Mouse (Mus musculus) liver, embryonic 14.5 days (tissue): ENCODE data around the gene Smarcd2.

Experiments used
- CTCF ChIP-seq: IDR thresholded peaks from 2 replicates; pipeline ENCODE4 v1.5.1; 2016; ENCODE audit warnings: antibody characterized with exemption, low read depth, control low read depth
- EP300 ChIP-seq: IDR thresholded peaks from 2 replicates; pipeline ENCODE4 v1.6.1; 2016; ENCODE audit warnings: antibody characterized with exemption, low read depth

DNA sequence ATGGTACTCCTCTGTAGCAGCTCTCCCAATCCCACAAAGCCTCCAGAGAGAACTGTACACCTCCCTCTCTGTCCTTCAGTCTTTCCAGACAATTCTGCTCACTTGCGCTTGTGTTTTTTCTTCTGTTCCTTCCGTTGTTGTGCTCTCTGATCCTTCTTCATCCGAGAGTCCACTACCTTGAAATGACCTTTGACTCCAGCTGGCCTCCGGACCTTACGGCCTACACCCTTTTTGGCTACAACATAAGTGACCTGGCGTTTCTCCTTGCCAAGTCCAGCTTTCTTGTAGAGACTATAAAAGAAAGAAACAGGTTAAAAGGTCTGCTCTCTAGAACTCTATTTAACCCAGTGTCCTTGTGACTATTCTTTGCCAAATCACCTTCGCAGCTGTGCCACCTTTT is 23.4 kb downstream of the Smarcd2 start:
- TF ChIP-seq CTCF = no peak
- no peak for TF ChIP-seq EP300
